Mouse (Mus musculus) liver, embryonic 16.5 days (tissue): ENCODE data around the gene 4930578G10Rik. TPM values are rescaled to one million over a fixed set of nuclear protein-coding genes. Genes with fewer than 3 reads are reported as not detected.

Experiments
- ATAC-seq: fragments of 200-750 bp; cut with Nextera tagmentation; 2 replicates; pipeline ENCODE4 v1.8.0; 2017; ENCODE audit warnings: low read depth, mild to moderate bottlenecking, moderate number of reproducible peaks, moderate library complexity
- H3K27ac ChIP-seq: fragments of 300-500 bp; sonication (generic); 2 replicates; pipeline ENCODE4 v1.5.1; 2014; ENCODE audit warnings: mild to moderate bottlenecking, low read length
- H3K27me3 ChIP-seq: fragments of 300-500 bp; sonication (generic); 2 replicates; pipeline ENCODE4 v1.6.1; 2014; ENCODE audit warnings: low read depth, low read length, mixed read lengths; ENCODE audit not compliant: control insufficient read depth, insufficient read depth
- H3K36me3 ChIP-seq: fragments of 300-500 bp; sonication (generic); 2 replicates; pipeline ENCODE4 v1.6.1; 2014; ENCODE audit warnings: mild to moderate bottlenecking; ENCODE audit not compliant: control insufficient read depth, insufficient read depth
- H3K4me1 ChIP-seq: fragments of 300-500 bp; sonication (generic); 2 replicates; pipeline ENCODE4 v1.6.1; 2014; ENCODE audit warnings: low read depth, low read length, mixed read lengths; ENCODE audit not compliant: control insufficient read depth
- H3K4me2 ChIP-seq: fragments of 300-500 bp; sonication (generic); 2 replicates; pipeline ENCODE4 v1.6.1; 2014; ENCODE audit warnings: low read depth, low read length, mixed read lengths
- H3K4me3 ChIP-seq: fragments of 300-500 bp; sonication (generic); 2 replicates; pipeline ENCODE4 v1.5.1; 2014; ENCODE audit warnings: low read depth, mild to moderate bottlenecking, low read length
- H3K9ac ChIP-seq: fragments of 300-500 bp; sonication (generic); 2 replicates; pipeline ENCODE4 v1.6.1; 2014; ENCODE audit warnings: low read depth, low read length
- H3K9me3 ChIP-seq: fragments of 300-500 bp; sonication (generic); replicated peaks from 2 replicates; pipeline ENCODE4 v1.6.1; 2016; ENCODE audit warnings: low read length; ENCODE audit not compliant: control insufficient read depth
- WGBS: fragments of 180-500 bp; shearing (Covaris S2); extraction: QIAGEN DNeasy Blood & Tissue Kit; methylation state at CpG from one replicate; pipeline ENCODE4 v1.1.7; 2014; ENCODE audit not compliant: insufficient replicate concordance; 5-methylcytosine and 5-hydroxymethylcytosine counted together
- polyA plus RNA-seq: library from polyadenylated mRNA; unstranded; fragments of >200 nt; fragmentation: Nextera tagmentation; extraction: Ambion mirVana; gene quantifications from 2 replicates; pipeline ENCODE4 v1.2.1, GENCODE M21; 2015

Gene 4930578G10Rik
- polyA plus RNA-seq, 1 experiment from 2014 or later = not detected

DNA sequence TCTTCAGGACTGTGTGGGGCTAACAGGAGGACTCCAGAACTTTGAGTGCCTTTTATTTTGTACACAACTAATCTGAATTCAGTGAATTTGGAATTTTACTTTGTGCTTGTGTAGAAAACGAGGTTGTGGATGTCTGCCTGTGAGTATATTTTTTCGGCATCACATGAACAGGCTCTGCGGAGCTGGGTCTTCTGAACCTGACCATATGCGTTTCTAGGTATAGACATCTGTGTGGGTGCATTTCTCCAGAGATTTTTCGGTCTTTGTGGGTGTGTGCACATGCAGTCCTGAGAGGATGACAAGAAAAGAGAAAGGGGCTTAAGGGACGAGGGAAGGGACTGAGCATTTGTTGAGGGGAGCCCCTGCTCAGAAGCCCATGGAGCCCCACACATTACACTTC is 151.6 kb downstream of the 4930578G10Rik start:
- no peaks in the 10 kb centered on the region for H3K27me3 ChIP-seq
- no peaks in the 10 kb centered on the region for H3K9me3 ChIP-seq
- no peak overlapping the region for H3K4me3 ChIP-seq
- H3K27ac ChIP-seq = no peak overlapping the region
- H3K4me1 ChIP-seq = peaks cover 2% of the 10 kb centered on the region
- no peak overlapping the region for H3K4me2 ChIP-seq
- no peak for ATAC-seq
- no peaks in the 10 kb centered on the region for H3K36me3 ChIP-seq
- H3K9ac ChIP-seq = no peak overlapping the region
- WGBS = 77% methylated on average over 6 of the region's 6 CpGs

DNA sequence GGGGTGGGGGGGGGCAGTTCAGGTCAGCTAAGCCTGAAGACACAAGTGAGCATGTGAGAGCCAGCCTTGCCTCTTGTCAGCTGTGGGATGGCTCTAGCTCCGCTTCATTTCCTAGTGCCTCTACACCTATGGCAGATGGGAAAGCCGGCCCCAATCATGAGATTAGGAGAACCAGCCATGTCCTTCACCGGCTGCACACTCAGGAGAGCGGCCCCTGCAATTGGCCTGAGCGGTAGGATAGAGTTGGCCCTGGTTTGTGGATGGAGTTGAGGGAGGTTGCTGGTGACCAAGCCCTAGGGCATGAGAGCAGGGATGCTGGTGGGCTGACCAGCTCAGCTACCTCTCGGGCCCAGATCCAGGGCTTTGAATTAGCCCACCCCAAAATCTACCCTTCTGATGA is 153.5 kb downstream of the 4930578G10Rik start:
- no peak overlapping the region for H3K4me2 ChIP-seq
- 72% methylated on average over 6 of the region's 6 CpGs for WGBS
- H3K9ac ChIP-seq = no peak overlapping the region
- no peak overlapping the region for H3K4me3 ChIP-seq
- no peaks in the 10 kb centered on the region for H3K36me3 ChIP-seq
- no peaks in the 10 kb centered on the region for H3K4me1 ChIP-seq
- no peaks in the 10 kb centered on the region for H3K9me3 ChIP-seq
- no peaks in the 10 kb centered on the region for H3K27me3 ChIP-seq
- ATAC-seq = no peak
- H3K27ac ChIP-seq = no peak overlapping the region

DNA sequence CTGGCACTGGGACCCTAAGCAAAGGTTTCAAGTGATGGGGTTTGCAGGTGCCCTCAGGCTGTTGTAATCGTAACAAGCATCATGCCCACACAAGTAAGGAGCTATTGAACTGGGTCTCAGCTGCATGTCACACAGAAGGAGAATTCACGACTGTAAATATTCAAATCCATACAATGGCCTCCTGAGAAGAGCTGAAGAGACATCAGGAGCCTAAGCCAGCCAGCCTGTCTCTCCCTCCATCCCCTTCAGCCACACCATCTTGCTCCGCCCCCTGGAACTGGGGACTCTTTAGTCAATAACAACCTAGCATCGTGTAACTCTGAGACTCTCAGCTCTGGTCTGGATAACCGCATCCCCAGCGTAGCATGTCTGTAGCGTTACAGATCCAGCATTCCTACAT is 155.8 kb downstream of the 4930578G10Rik start:
- Histone ChIP-seq H3K36me3 (no peaks in the 10 kb centered on the region), H3K4me1 (no peaks in the 10 kb centered on the region), H3K27me3 (no peaks in the 10 kb centered on the region), H3K9ac (no peak overlapping the region), H3K4me2 (no peak overlapping the region), H3K9me3 (no peaks in the 10 kb centered on the region), H3K4me3 (no peak overlapping the region), H3K27ac (no peak overlapping the region)
- 64% methylated on average over 7 of the region's 7 CpGs for WGBS
- no peak for ATAC-seq

DNA sequence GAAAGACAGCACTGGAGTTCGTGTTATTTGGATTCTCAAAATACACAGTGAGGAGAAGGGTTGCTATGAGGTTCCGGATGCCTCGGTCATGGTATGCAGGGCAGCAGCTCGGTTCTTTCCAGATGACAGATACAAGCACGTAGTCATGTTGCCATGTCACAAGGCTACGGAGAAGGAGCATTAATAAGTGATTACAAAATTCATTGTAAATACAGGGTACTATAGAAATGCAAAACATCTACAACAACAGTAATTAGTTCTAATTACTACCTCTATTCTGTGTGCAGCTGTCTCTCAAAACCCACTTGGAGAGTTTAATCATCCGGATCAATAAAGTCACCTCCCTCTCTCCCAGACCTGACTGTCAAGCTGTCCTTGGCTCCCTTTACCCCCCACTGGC is 159.8 kb downstream of the 4930578G10Rik start:
- no peak overlapping the region for H3K9ac ChIP-seq
- H3K9me3 ChIP-seq = no peaks in the 10 kb centered on the region
- WGBS = 77% methylated on average over 7 of the region's 7 CpGs
- H3K4me3 ChIP-seq = no peak overlapping the region
- H3K4me1 ChIP-seq = no peaks in the 10 kb centered on the region
- H3K4me2 ChIP-seq = no peak overlapping the region
- no peaks in the 10 kb centered on the region for H3K36me3 ChIP-seq
- no peak overlapping the region for H3K27ac ChIP-seq
- ATAC-seq = no peak
- no peaks in the 10 kb centered on the region for H3K27me3 ChIP-seq

Other genes starting within 250 kb of the 4930578G10Rik start
- not detected in 2 replicates for gene Fam205a2, start 207.4 kb upstream of the 4930578G10Rik start, polyA plus RNA-seq
- not detected in 2 replicates for gene Gm10591, start 123.3 kb upstream of the 4930578G10Rik start, polyA plus RNA-seq
- not detected in 2 replicates for gene Gm2564, start 105.8 kb upstream of the 4930578G10Rik start, polyA plus RNA-seq
- gene Ccl27b, start 80.3 kb upstream of the 4930578G10Rik start, polyA plus RNA-seq = not detected in 2 replicates
- gene Il11ra2, start 73.7 kb upstream of the 4930578G10Rik start, polyA plus RNA-seq = not detected in 2 replicates
- gene Ccl19, start 21.0 kb downstream of the 4930578G10Rik start, polyA plus RNA-seq = not detected in 2 replicates
- gene Ccl21a, start 38.4 kb downstream of the 4930578G10Rik start, polyA plus RNA-seq = 0.77 and 0.85 TPM in 2 replicates
- 0.11 and 0.12 TPM in 2 replicates for gene Fam205a1, start 118.3 kb downstream of the 4930578G10Rik start, polyA plus RNA-seq
- gene Gm12394, start 121.2 kb downstream of the 4930578G10Rik start, polyA plus RNA-seq = not detected in 2 replicates
- 0.27 and 0.32 TPM in 2 replicates for gene Fam205c, start 138.7 kb downstream of the 4930578G10Rik start, polyA plus RNA-seq
- gene Phf24, start 181.1 kb downstream of the 4930578G10Rik start, polyA plus RNA-seq = 0.05 and 0.06 TPM in 2 replicates
- gene Dnajb5, start 214.3 kb downstream of the 4930578G10Rik start, polyA plus RNA-seq = 1.0 and 1.5 TPM in 2 replicates
- gene 1700022I11Rik, start 234.1 kb downstream of the 4930578G10Rik start, polyA plus RNA-seq = 0.17 TPM in 1 of 2 replicates, not detected in the other